Mouse (Mus musculus) natural killer cell, adult 2 months (primary cell): ENCODE results near the gene Slc25a13.
"Not testable (repeated sequence)": the region's sequence is repeated elsewhere in the genome, so short reads cannot be mapped to it uniquely, and the experiment has no call there.

Experiments
- DNase-seq, 2 experiments: peaks; one replicate each; pipeline ENCODE4 v3.0.0; 2022; ENCODE audit warnings: low spot score in 2 of 2

The Slc25a13 gene

DNA sequence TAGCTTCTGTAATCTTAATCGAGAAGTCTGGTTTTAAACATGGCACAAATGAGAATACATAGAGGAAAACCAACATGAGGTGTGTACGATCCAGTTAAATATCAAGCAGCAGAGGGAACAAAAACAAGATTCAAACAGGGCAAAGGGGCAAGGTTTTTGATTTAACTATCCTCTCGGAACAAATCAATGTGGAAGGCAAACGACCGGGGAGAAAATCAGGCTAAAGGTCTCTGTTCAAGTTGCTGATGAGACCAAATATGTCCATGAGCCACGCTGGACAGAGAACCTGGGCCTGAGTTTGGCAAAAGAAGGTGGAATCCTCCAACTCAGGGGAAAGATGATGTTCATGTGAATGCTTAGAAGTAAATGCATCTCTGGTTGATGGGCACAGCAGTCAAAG, 14.5 kb downstream of the Slc25a13 start:
- no peak for DNase-seq

- DNase-seq = no peak
These were observed 15.0 kb downstream of the Slc25a13 start for GRCm38 (mm10) chr6:6201977-6202376.

DNA sequence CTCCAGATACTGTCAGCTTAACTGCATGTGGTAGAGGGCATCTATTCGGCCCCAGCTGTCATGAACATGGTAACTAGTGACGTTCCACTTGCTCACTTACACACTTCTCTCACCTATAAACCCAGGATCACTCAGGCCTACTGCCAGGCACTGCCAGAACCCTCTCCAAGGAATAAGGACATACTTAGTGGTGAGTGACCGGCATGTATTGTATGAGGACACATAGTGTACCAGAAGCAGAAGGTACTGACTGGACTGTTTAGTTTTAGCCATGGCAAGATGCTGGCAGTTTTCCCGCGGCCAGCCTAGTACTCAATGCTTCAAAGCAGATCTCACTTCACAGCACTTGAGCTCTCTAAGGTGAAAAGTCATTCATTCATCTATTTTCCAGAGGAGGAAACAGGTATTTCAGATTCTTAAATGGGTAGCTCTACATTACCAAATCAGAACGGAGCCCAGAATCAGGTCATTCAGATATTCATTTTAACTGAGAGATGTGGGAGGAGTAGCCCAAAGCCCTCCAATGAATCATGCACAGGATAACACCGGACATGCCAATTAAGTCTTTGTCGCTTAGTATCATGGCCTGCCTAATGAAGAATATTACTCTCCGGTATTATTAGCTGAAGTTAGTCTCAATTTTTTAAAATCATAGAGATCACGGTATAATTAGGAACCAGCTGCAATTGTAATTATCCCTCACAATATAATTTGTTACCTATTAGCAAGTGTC, 17.7 kb downstream of the Slc25a13 start:
- no peak for DNase-seq

DNA sequence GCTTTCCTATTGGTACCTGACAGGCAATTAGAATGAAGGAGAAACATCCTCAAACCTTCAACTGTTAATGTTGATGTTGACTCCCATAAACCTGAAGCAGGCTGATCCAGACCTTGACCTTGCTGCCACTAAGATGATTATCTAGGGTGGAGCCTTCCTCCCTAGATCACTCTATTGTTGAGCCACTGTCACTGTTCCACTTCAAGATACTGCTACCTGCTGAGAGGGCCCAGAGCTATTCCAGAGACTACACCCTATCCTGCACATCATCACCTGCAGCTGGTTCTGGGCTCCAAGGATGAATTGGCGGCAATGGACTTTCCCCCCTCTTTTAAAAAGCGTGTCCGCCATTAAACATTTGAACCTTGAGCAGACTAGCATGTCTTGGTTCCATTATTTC, 18.9 kb downstream of the Slc25a13 start:
- not testable (repeated sequence) for DNase-seq

GRCm38 (mm10) chr6:6197339-6197738, 19.6 kb downstream of the Slc25a13 start:
- no peak for DNase-seq

DNA sequence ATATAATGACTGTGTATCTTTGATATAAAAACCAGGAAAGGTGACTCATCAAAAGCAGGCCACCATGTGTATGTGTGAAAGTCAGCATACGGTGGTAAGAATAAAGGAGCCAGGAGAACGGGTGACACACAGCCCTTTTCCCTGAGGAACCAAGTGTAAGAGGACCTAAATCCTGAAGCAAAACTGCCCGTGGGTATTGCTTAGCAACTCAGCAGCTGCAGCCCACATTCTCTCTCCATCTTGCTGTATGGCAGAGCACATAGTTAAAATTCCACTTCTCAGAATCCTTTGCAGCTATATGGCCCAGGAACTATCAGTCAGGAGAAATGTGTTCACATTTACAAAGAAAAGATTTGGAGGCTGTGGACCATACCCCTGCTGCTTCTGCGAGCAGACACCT, 20.4 kb downstream of the Slc25a13 start:
- DNase-seq = no peak

DNA sequence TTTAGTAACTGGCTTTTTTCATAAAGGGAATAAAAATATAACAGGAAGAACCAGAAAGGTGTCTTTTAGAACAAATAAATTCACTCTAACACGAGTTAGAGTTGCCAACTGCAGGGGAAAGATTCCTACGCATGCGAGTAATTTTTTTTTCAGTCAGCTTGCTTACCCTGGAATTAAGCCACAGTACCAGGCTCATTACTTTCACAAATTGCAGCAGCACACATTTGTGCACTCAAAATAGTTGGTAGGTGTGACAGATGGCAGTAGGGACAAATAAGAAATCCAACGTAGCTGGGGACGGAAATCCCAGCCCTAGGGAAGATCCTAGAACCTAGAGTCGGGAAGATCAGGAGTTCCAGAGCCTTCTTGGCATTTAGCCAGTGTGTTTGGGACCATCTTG, 22.1 kb downstream of the Slc25a13 start:
- DNase-seq = no peak

- DNase-seq = no peak
These were observed 23.1 kb downstream of the Slc25a13 start for GRCm38 (mm10) chr6:6193906-6194305.

DNA sequence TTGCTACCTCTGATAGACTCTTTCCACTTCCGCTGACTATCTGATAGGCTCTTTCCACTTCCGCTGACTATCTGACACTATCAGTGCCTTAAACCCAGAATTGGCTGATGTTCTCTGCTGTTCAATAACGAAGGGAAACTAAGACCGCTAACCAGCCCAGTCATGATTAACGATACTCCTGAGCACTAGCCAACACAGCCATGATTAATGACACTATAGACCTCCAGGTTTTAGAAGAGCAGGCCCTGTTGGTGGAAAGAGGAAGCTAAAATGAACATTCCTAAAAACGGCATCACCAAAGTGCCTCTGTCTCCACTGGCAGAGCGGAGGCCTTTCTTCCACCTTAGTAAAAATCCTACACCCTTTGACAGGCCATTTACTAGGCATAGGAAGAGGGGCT, 24.6 kb downstream of the Slc25a13 start:
- DNase-seq = no peak

DNA sequence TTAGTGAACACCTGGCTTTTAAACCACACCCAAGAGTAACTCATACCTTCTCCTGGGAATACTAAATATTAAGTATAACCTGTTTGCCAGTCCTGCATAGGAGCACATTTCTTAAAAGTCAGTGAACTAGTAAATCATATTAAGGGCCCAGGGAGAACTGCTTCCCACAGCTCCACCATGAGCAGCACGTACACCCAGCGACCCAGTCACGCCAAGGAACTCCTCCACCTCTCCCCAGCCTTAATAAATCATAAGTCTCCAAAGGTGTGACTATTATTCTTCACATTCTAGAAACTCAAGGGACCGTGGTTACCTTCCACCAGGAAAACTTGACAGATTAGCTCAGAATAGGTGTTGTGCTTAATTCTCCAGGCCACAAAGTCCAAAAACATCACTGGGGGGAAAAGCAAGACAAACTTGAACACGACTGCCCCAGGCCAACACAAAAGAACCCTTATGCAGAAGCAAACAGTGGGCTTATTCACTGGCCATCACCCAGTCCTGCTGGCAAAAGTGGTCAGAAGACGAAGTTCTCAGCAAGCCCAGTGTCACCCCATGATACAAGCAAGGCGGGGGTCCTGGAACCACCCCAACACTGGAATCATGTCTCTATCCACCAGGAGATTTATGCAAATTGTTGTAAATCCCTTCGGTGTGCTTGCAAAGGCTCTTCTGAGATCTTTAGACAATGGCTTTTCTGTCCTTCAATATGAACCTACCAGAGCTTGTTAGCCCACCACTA, 25.2 kb downstream of the Slc25a13 start:
- DNase-seq = no peak

DNA sequence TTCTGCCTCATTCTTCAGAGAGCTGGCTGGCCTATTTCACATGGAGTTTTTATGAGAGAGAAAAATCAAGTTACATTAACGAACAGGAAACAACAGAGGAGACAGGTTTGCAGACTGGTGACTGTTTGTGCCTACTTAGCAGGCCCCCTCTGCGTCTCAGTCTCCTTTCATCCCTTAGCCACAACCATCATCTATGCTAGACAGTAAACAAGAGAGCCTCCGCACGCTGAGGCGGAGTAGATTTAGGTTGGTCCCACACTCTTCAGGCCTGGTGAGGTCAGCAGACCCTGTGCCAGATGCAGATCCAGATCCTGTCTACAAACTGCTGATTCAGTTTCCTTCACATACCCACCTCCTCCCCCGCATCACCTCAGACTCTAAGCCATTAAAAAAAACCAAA, 28.0 kb downstream of the Slc25a13 start:
- no peak for DNase-seq

DNA sequence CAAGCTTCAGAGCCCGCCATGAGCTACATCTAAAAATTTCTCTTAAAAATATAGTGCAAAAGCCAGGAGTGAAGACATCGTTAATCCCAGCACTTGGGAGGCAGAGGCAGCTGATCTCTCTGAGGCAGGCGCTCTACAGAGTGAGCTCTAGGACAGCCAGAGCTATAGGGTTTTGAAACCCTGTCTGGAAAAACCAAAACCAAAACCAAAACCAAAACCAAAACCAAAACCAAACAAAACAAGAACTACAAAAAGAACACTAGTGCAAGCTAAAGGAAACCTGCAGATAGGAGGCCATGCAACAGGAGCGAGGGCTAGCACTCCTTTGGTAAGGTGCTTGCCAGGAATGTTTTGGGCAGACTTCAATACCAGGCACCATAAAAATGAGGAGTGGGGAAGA, 30.5 kb downstream of the Slc25a13 start:
- no peak for DNase-seq

- DNase-seq = no peak
These were observed 31.3 kb downstream of the Slc25a13 start for GRCm38 (mm10) chr6:6185735-6186068.

- DNase-seq = no peak
These were observed 31.8 kb downstream of the Slc25a13 start for GRCm38 (mm10) chr6:6184921-6185734.

GRCm38 (mm10) chr6:6183601-6184000, 33.4 kb downstream of the Slc25a13 start:
- DNase-seq = no peak

DNA sequence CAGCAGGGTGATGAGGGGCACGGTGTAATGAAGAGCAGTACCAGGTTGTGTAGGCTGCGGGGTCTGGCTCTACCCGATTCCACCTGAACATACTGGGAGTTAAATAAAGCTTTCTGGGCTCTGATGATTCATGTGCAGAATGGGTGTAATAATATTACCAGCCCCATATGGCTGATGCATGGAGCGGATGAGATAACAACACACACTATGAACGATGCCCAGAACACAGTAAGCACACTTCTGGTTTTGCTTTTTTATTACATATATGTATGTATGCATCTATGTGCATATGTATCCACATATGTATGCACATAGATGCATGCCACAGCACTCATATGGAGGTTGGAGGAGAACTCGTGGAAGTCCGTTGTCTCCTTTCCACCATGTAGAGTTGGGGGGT, 34.8 kb downstream of the Slc25a13 start:
- DNase-seq = no peak

- not testable (repeated sequence) for DNase-seq
These were observed 38.6 kb downstream of the Slc25a13 start for GRCm38 (mm10) chr6:6178341-6178740.

DNA sequence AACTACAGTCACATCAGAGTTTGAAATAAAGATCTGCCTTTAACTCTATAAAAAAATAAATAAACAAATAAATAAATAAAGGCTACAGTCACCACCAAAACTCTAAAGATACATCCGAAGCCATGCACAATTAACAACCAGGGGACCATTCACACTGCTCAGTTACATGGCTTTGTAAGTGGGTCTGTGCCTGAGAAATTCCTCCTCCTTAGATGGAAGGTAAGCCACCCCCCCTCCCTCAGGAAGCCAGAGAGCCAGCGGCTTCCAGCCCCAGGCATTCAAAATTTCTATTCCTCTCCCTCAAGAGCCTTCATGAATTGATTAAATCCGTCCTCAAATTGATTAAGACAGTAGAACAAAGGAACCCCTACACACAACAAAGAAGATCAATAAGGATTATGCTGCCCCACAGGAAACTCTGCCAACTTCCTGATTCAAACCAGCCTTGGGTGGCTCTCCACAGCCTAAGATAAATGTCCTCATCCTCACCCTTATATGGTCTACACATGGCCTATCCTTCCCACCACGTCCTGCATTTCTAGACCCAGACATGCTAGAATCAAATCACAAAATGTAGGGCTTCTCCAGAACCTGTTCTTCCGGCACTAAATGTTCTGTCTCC, 41.5 kb downstream of the Slc25a13 start:
- DNase-seq = no peak

DNA sequence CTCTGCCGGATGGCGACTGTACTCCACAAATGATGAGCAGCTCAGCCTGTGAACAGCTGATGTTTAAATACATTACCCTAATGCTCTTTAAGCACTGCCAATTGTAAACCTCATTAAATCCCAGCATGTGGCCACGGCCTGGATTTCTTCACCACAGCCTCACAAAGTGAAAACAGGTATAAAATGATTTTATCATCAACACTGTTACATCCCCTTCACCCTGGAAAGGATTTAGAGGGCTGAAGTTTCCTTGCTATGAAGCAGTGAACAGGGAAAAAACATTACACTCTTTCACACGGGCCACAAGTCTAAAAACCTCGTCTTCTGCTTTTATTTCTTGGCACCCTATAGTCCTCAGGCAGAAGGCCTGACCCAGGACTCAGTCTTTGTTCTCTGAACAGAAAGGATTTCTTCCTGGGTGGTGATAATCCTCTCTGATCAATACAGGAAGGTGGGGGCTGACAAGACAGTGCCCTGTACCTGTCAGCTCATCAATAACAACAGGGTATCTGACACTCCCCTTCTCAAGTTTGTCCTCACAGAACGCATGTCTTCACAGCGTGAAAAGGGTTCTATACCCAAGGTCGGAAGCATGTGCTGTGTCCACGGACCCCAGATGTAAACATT, 42.9 kb downstream of the Slc25a13 start:
- no peak for DNase-seq

GRCm38 (mm10) chr6:6173166-6173934, 43.6 kb downstream of the Slc25a13 start:
- no peak for DNase-seq

GRCm38 (mm10) chr6:6168566-6169134, 48.3 kb downstream of the Slc25a13 start:
- DNase-seq = no peak
